Mouse (Mus musculus): Measurements from ENCODE around the gene Zbtb2. TPM values are rescaled to one million over a fixed set of nuclear protein-coding genes. Genes with fewer than 3 reads are reported as not detected.

Gene Zbtb2
- polyA plus RNA-seq, 1 experiment from 2014 or later = 17.3 TPM

DNA sequence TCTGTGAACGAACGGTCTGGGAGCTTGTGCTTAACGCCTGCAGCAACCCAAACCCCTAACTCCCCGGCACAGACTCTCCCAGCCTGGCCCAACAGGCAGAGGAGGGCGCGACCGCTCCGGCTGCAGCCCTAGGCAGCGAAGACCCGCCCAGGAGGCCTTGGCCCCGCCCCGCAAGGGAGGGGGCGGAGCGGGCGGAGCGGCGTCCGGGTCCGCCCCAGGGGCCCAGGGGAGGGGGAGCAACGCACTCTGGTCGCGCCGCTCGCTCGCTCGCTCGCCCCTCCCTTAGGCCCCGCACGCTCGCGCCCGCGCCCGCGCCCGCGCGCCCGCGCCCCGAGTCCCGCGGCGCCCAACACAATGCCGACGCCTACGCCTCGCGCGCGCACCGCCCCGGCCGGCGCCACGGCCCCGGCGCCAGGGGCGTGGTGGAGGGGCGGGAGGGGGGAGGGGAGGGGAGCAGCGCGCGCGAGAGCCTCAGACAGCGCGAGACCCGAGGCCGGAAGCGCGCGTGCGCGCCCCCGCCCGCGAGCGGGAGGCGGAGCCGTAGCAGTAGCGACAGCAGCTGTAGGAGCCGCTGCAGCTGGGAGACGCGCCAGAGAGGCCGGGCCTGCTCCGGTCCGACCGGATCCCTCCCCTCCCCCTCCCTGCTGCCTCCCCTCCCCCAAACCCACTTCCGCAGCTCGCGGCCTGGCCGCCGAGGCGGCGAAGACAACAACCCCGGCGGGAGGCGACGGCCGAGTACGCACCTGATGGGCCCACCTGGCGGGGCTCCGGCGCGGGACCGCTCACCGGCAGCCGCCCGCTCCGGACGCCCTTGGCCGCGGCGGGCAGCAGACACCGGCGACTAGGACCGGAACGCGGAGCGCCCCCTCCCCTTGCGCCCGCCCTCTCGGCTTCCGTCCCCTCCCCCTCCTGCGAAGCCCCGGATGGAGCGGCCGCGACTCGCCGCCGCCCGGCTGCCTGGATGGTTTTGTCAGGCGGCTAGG, 1.0 kb downstream of the Zbtb2 start:
- DNase-seq (peak; percentile 98), ATAC-seq (ENCODE audit: insufficient read depth) (peak; percentile 93)
- Histone ChIP-seq H3K9ac (peak overlapping the region; percentile 98), H3K36me3 (ENCODE audit: insufficient read depth) (no peaks in the 10 kb centered on the region), H3K9me3 (ENCODE audit: low read depth, low read length) (no peaks in the 10 kb centered on the region), H3K4me1 (ENCODE audit: insufficient read depth) (peaks cover 9% of the 10 kb centered on the region), H3K4me2 (peak overlapping the region; percentile 94), H3K4me3 (ENCODE audit: low read depth, low read length) (peak overlapping the region; percentile 97), H3K27me3 (ENCODE audit: insufficient read depth, low read length) (no peaks in the 10 kb centered on the region), H3K27ac (ENCODE audit: low read depth) (peak overlapping the region; percentile 99)
- no peak for TF ChIP-seq CTCF (IDR thresholded peaks at IDR 0.05; ENCODE audit: low read depth)
- WGBS = under 1% methylated on average over 68 of the region's 133 CpGs

DNA sequence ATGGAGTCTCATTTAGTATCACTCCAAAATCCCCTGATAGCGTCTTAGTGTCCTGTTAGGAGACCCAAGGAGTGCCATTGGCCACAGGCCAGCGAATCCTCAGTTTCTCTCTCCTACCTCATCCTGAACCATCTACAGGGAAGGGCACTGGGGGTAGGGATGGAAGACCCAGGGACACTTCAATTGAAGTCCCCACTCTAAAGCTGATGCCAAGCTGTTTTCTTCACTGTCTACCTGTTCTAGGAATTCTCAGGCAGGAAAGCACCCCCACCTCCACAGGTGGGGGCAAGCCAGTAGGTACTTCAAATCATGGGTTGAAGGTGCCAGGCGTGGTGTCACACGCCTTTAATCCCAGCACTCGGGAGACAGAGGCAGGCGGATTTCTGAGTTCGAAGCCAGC, 3.7 kb downstream of the Zbtb2 start:
- Histone ChIP-seq H3K27ac (ENCODE audit: low read depth) (no peak overlapping the region), H3K4me1 (ENCODE audit: insufficient read depth) (peaks cover 2% of the 10 kb centered on the region), H3K27me3 (ENCODE audit: insufficient read depth, low read length) (no peaks in the 10 kb centered on the region), H3K4me3 (ENCODE audit: low read depth, low read length) (no peak overlapping the region), H3K9ac (no peak overlapping the region), H3K9me3 (ENCODE audit: low read depth, low read length) (no peaks in the 10 kb centered on the region), H3K4me2 (no peak overlapping the region), H3K36me3 (ENCODE audit: insufficient read depth) (no peaks in the 10 kb centered on the region)
- WGBS = 88% methylated on average over 7 of the region's 7 CpGs
- TF ChIP-seq CTCF (IDR thresholded peaks at IDR 0.05; ENCODE audit: low read depth) = no peak
- DNase-seq (no peak), ATAC-seq (ENCODE audit: insufficient read depth) (no peak)

DNA sequence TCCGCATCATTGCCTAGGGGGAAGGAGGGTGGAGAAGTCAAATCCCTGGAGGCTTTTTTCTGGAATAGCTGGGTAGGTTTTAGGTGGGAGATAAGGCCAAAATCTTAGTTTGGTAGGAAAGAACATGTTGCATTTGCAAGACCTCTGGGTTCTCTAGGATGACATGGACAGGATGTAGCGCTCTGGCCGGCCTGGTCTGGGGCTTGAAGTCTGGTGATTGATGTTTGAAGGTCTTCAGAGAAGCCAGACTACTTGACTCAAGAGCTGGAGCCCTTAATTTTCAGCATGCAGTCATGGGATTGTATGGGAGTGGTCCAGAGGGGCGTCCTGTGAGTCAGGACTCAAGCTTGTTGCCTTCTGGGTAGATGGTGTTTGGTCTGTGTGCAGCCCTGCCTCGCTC, 7.2 kb downstream of the Zbtb2 start:
- no peak for DNase-seq
- Histone ChIP-seq H3K4me2 (no peak overlapping the region), H3K9ac (no peak overlapping the region), H3K36me3 (ENCODE audit: insufficient read depth) (no peaks in the 10 kb centered on the region), H3K4me1 (ENCODE audit: insufficient read depth) (peaks cover 7% of the 10 kb centered on the region; the same call in 1 of the 2 replicates), H3K27ac (ENCODE audit: low read depth) (no peak overlapping the region), H3K27me3 (ENCODE audit: insufficient read depth, low read length) (no peaks in the 10 kb centered on the region), H3K9me3 (ENCODE audit: low read depth, low read length) (no peaks in the 10 kb centered on the region), H3K4me3 (ENCODE audit: low read depth, low read length) (no peak overlapping the region)
- 83% methylated on average over 5 of the region's 5 CpGs for WGBS
- no peak for TF ChIP-seq CTCF (IDR thresholded peaks at IDR 0.05; ENCODE audit: low read depth)
- no peak for ATAC-seq (ENCODE audit: insufficient read depth)

DNA sequence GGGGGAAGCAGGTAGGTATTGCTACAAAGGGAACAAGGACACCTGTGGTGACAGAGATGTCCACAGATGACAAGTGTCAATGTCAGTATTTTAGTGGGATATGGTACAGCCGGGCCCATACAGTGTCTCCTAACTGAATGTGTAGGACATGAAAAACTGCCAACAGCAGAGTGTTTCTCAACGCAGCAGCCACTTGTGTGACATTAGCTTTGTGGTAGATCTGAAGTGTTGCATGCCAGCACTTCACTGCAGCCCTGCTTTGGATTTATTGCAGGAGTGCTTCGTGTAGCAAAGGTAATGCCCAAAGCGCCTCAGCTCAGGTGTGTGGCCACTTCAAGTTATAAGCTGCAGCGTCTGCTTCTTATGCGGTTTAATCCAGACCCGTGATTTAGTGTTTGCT, 11.0 kb downstream of the Zbtb2 start:
- Histone ChIP-seq H3K4me1 (ENCODE audit: insufficient read depth) (peaks cover 7% of the 10 kb centered on the region; the same call in 1 of the 2 replicates), H3K4me3 (ENCODE audit: low read depth, low read length) (no peak overlapping the region), H3K27ac (ENCODE audit: low read depth) (0 out of 2 replicates have a peak overlapping the region, but pooled peaks have one; percentile 3), H3K27me3 (ENCODE audit: insufficient read depth, low read length) (no peaks in the 10 kb centered on the region), H3K9me3 (ENCODE audit: low read depth, low read length) (no peaks in the 10 kb centered on the region), H3K9ac (no peak overlapping the region), H3K36me3 (ENCODE audit: insufficient read depth) (peaks cover 10% of the 10 kb centered on the region; the same call in 1 of the 2 replicates), H3K4me2 (no peak overlapping the region)
- TF ChIP-seq CTCF (IDR thresholded peaks at IDR 0.05; ENCODE audit: low read depth) = no peak
- DNase-seq (peak; percentile 39), ATAC-seq (ENCODE audit: insufficient read depth) (peak; percentile 43; the same call in 1 of the 2 replicates)
- WGBS = 67% methylated on average over 7 of the region's 7 CpGs

DNA sequence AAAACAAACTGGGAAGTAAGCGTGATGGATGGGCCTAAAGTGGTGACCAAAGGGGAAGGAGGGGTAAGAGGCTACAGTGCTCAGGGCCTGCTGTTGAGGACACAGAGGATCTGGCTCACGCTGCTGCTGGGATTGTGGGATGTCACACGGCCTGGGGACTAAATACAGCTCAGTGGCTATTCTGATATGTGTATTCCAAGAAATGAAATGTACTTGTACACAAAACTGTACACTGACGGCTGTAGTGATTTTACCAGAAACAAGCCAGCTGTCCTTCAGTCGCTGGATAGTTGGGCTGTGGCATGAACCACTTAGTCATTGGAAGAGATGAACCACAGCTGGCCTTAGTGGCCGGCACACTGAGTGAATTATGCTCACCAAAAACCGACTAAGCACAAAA, 11.4 kb downstream of the Zbtb2 start:
- TF ChIP-seq CTCF (IDR thresholded peaks at IDR 0.05; ENCODE audit: low read depth) = no peak
- Histone ChIP-seq H3K4me3 (ENCODE audit: low read depth, low read length) (no peak overlapping the region), H3K27me3 (ENCODE audit: insufficient read depth, low read length) (no peaks in the 10 kb centered on the region), H3K4me2 (no peak overlapping the region), H3K27ac (ENCODE audit: low read depth) (0 out of 2 replicates have a peak overlapping the region, but pooled peaks have one; percentile 3), H3K36me3 (ENCODE audit: insufficient read depth) (peaks cover 13% of the 10 kb centered on the region; the same call in 1 of the 2 replicates), H3K4me1 (ENCODE audit: insufficient read depth) (peaks cover 7% of the 10 kb centered on the region; the same call in 1 of the 2 replicates), H3K9ac (no peak overlapping the region), H3K9me3 (ENCODE audit: low read depth, low read length) (no peaks in the 10 kb centered on the region)
- 35% methylated on average over 7 of the region's 7 CpGs for WGBS
- peak; percentile 68 for DNase-seq
- ATAC-seq (ENCODE audit: insufficient read depth) = peak; percentile 85

DNA sequence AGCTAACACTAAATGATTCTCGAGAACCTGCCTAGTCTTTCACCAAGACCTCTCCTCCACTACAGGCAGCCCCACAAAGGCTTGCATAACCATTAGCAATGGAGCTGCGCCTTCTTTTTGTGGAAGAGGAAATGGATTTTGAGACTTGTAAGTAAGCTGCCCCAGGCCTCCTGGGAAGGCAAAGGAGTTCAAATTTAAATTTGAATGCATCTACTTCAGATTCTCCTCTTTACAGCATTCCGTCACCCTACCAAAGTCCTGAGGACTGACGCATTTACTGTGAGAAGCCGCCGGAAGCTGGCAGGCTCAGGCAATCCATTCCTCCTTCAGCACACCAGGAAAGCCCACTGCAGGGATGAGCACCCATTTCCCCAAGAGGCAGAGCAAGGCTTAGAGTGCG, 12.6 kb downstream of the Zbtb2 start:
- DNase-seq (no peak), ATAC-seq (ENCODE audit: insufficient read depth) (no peak)
- H3K27me3 ChIP-seq (ENCODE audit: insufficient read depth, low read length) = no peaks in the 10 kb centered on the region
- H3K9ac ChIP-seq = no peak overlapping the region
- no peak overlapping the region for H3K4me3 ChIP-seq (ENCODE audit: low read depth, low read length)
- H3K4me1 ChIP-seq (ENCODE audit: insufficient read depth) = peaks cover 7% of the 10 kb centered on the region; the same call in 1 of the 2 replicates
- H3K9me3 ChIP-seq (ENCODE audit: low read depth, low read length) = no peaks in the 10 kb centered on the region
- no peak overlapping the region for H3K4me2 ChIP-seq
- WGBS = 66% methylated on average over 7 of the region's 7 CpGs
- peaks cover 23% of the 10 kb centered on the region for H3K36me3 ChIP-seq (ENCODE audit: insufficient read depth)
- H3K27ac ChIP-seq (ENCODE audit: low read depth) = no peak overlapping the region
- TF ChIP-seq CTCF (IDR thresholded peaks at IDR 0.05; ENCODE audit: low read depth) = no peak

DNA sequence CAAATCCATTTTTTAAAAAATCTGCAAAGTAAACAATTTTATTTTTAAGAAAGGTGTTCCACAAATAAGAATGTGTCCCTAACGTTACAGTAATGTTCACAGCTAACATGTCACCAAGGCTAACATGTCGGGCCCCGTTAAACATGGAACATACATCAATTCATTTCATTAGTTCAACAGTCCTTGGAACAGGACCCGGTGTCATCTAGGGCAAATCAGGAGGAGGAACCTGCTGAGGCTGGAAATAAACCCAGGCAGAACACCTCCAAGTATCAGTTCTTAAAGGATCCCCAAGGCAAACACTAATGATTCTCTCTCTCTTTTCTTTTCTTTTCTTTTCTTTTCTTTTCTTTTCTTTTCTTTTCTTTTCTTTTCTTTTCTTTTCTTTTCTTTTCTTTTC, 13.2 kb downstream of the Zbtb2 start:
- no peak for TF ChIP-seq CTCF (IDR thresholded peaks at IDR 0.05; ENCODE audit: low read depth)
- 86% methylated on average over 4 of the region's 4 CpGs for WGBS
- Histone ChIP-seq H3K4me1 (ENCODE audit: insufficient read depth) (peaks cover 7% of the 10 kb centered on the region; the same call in 1 of the 2 replicates), H3K4me3 (ENCODE audit: low read depth, low read length) (no peak overlapping the region), H3K9ac (no peak overlapping the region), H3K27me3 (ENCODE audit: insufficient read depth, low read length) (no peaks in the 10 kb centered on the region), H3K4me2 (no peak overlapping the region), H3K27ac (ENCODE audit: low read depth) (no peak overlapping the region), H3K9me3 (ENCODE audit: low read depth, low read length) (no peaks in the 10 kb centered on the region), H3K36me3 (ENCODE audit: insufficient read depth) (peaks cover 28% of the 10 kb centered on the region)
- ATAC-seq (ENCODE audit: insufficient read depth) (no peak), DNase-seq (no peak)
